Comparison of ENCODE assay signal across 8 mouse cellular contexts in the genomic region with DNA sequence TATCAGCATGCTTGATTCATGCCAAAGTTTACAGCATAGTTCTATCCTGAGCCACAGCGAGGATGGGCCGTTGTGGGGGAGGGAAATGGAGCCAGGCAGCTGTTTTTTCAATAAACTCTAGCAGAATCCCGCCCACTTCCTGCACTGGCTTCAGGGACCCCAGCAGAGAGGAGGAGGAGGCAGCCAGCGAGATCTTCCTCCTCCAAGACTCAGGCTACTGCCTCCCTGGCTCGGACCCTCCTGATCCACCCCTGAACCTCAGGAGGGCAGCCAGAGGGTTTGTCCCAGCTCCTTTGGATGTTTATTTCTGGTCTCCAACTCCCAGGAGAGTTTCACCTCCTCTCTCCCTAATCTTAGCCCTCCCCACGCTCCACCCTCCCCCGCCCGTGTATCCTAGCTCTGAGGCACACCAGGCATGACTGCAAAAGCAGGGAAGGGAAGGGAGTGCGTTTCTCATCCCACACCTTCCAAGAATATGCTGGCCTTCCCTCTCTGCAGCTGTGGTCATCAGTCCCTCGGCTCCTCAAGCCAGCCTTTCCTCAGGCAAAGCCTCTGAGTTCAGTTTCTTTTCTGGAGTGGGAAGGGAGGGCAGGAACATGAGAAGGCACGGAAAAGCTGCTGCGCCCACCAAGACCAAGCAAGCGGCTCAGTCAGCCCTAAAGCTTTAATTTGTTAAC.
DNase-seq lines count a peak whose midpoint lies in the region; ATAC-seq and TF ChIP-seq lines count a peak whose summit lies in the region.

No protein-coding gene starts in this region.

- peak; percentile 8 to 16 for DNase-seq in cerebellum, adult 2 months
- DNase-seq in cerebellum, adult 9-10 months = no peak
- DNase-seq in kidney, postnatal 25 days = peak; percentile 86 to 90
- peak; percentile 54 for DNase-seq in liver, postnatal 0 days

- no peaks in the 10 kb centered on the region for H3K27me3 ChIP-seq in cerebellum, adult 2 months (ENCODE audit: control insufficient read depth, insufficient read depth, low read length)
- no peaks in the 10 kb centered on the region for H3K27me3 ChIP-seq in forebrain, embryonic 13.5 days
- no peaks in the 10 kb centered on the region for H3K27me3 ChIP-seq in heart, embryonic 16.5 days (ENCODE audit: control insufficient read depth, insufficient read depth, low read length)
- no peaks in the 10 kb centered on the region for H3K27me3 ChIP-seq in liver, postnatal 0 days (ENCODE audit: insufficient read depth, low read length)
- H3K27me3 ChIP-seq in neural tube, embryonic 14.5 days (ENCODE audit: control insufficient read depth, insufficient read depth, low read length) = no peaks in the 10 kb centered on the region
- no peaks in the 10 kb centered on the region for H3K27me3 ChIP-seq in testis, adult 2 months (ENCODE audit: control insufficient read depth, insufficient read depth, low read length)

- TF ChIP-seq POLR2A in cerebellum, adult 2 months (IDR thresholded peaks at IDR 0.05; ENCODE audit: borderline replicate concordance, insufficient read depth, low read length) = no peak
- TF ChIP-seq POLR2A in testis, adult 2 months (IDR thresholded peaks at IDR 0.05; ENCODE audit: control insufficient read depth, low read depth, low read length) = no peak

- no peak for TF ChIP-seq EP300 in liver, postnatal 0 days (IDR thresholded peaks at IDR 0.05; ENCODE audit: low read depth)

- ATAC-seq in forebrain, embryonic 13.5 days = peak; percentile 64
- ATAC-seq in heart, embryonic 16.5 days (replicated peaks; ENCODE audit: extremely low read depth, insufficient read depth, low FRiP score) = peak; percentile 86
- ATAC-seq in liver, postnatal 0 days = peak; percentile 61
- peak; percentile 60 for ATAC-seq in neural tube, embryonic 14.5 days (ENCODE audit: low read depth)

- 10% methylated on average over 13 of the region's 13 CpGs for WGBS in cerebellum, adult 2 months
- 2% methylated on average over 13 of the region's 13 CpGs for WGBS in forebrain, embryonic 13.5 days
- WGBS in heart, embryonic 16.5 days = 5% methylated on average over 13 of the region's 13 CpGs
- WGBS in liver, postnatal 0 days (ENCODE audit: insufficient replicate concordance) = 5% methylated on average over 13 of the region's 13 CpGs
- WGBS in neural tube, embryonic 14.5 days = 4% methylated on average over 13 of the region's 13 CpGs

- peak overlapping the region; percentile 62 for H3K9ac ChIP-seq in forebrain, embryonic 13.5 days
- H3K9ac ChIP-seq in heart, embryonic 16.5 days (ENCODE audit: low read length) = peak overlapping the region; percentile 70
- H3K9ac ChIP-seq in liver, postnatal 0 days (replicated peaks) = peak overlapping the region; percentile 32; the same call in 1 of the 2 replicates
- H3K9ac ChIP-seq in neural tube, embryonic 14.5 days (replicated peaks; ENCODE audit: low read depth, low read length) = peak overlapping the region; percentile 35

- TF ChIP-seq CTCF in cerebellum, adult 2 months (IDR thresholded peaks at IDR 0.05; ENCODE audit: borderline replicate concordance, insufficient read depth, low read depth, low read length) = no peak
- TF ChIP-seq CTCF in liver, postnatal 0 days (IDR thresholded peaks at IDR 0.05; ENCODE audit: low read depth) = no peak
- no peak for TF ChIP-seq CTCF in testis, adult 2 months (IDR thresholded peaks at IDR 0.05; ENCODE audit: control insufficient read depth, insufficient read depth, insufficient replicate concordance, low read depth, low read length)

- peak overlapping the region; percentile 61 for H3K4me2 ChIP-seq in forebrain, embryonic 13.5 days
- peak overlapping the region; percentile 76 for H3K4me2 ChIP-seq in heart, embryonic 16.5 days (ENCODE audit: low read depth, low read length)
- peak overlapping the region; percentile 65 for H3K4me2 ChIP-seq in liver, postnatal 0 days (ENCODE audit: low read depth, low read length)
- peak overlapping the region; percentile 48 for H3K4me2 ChIP-seq in neural tube, embryonic 14.5 days (ENCODE audit: low read depth, low read length)

- H3K4me1 ChIP-seq in cerebellum, adult 2 months (ENCODE audit: control insufficient read depth, insufficient read depth, low read length) = no peaks in the 10 kb centered on the region
- peaks cover 43% of the 10 kb centered on the region for H3K4me1 ChIP-seq in forebrain, embryonic 13.5 days
- H3K4me1 ChIP-seq in heart, embryonic 16.5 days (ENCODE audit: control insufficient read depth, insufficient read depth, low read length) = peaks cover 29% of the 10 kb centered on the region
- H3K4me1 ChIP-seq in liver, postnatal 0 days (ENCODE audit: insufficient read depth) = peaks cover 4% of the 10 kb centered on the region
- peaks cover 16% of the 10 kb centered on the region for H3K4me1 ChIP-seq in neural tube, embryonic 14.5 days (ENCODE audit: control insufficient read depth, insufficient read depth, low read length)
- peaks cover 6% of the 10 kb centered on the region; the same call in 1 of the 2 replicates for H3K4me1 ChIP-seq in testis, adult 2 months (ENCODE audit: control insufficient read depth, insufficient read depth, low read length)

- H3K9me3 ChIP-seq in forebrain, embryonic 13.5 days (replicated peaks) = no peaks in the 10 kb centered on the region
- no peaks in the 10 kb centered on the region for H3K9me3 ChIP-seq in heart, embryonic 16.5 days (replicated peaks; ENCODE audit: control insufficient read depth, low read length)
- H3K9me3 ChIP-seq in liver, postnatal 0 days (ENCODE audit: low read length) = no peaks in the 10 kb centered on the region
- no peaks in the 10 kb centered on the region for H3K9me3 ChIP-seq in neural tube, embryonic 14.5 days (ENCODE audit: control insufficient read depth, low read length)

- no peaks in the 10 kb centered on the region for H3K36me3 ChIP-seq in forebrain, embryonic 13.5 days (ENCODE audit: poor library complexity, severe bottlenecking)
- no peaks in the 10 kb centered on the region for H3K36me3 ChIP-seq in heart, embryonic 16.5 days (ENCODE audit: control insufficient read depth, insufficient read depth)
- H3K36me3 ChIP-seq in liver, postnatal 0 days (replicated peaks; ENCODE audit: insufficient read depth, low read length) = no peaks in the 10 kb centered on the region
- no peaks in the 10 kb centered on the region for H3K36me3 ChIP-seq in neural tube, embryonic 14.5 days (ENCODE audit: control insufficient read depth, insufficient read depth, low read length)
- H3K36me3 ChIP-seq in testis, adult 2 months (ENCODE audit: control insufficient read depth, insufficient read depth, low read length) = no peaks in the 10 kb centered on the region

- no peak overlapping the region for H3K4me3 ChIP-seq in cerebellum, adult 2 months (replicated peaks; ENCODE audit: insufficient read depth, low read depth, low read length)
- H3K4me3 ChIP-seq in forebrain, embryonic 13.5 days = peak overlapping the region; percentile 24
- peak overlapping the region; percentile 47 for H3K4me3 ChIP-seq in heart, embryonic 16.5 days (ENCODE audit: low read length)
- peak overlapping the region; percentile 31; the same call in 1 of the 2 replicates for H3K4me3 ChIP-seq in liver, postnatal 0 days (ENCODE audit: low read depth, low read length)
- peak overlapping the region; percentile 26 for H3K4me3 ChIP-seq in neural tube, embryonic 14.5 days (ENCODE audit: low read depth, low read length)
- no peak overlapping the region; the same call in 1 of the 2 replicates for H3K4me3 ChIP-seq in testis, adult 2 months (ENCODE audit: control insufficient read depth, low read depth, low read length)

- no peak overlapping the region for H3K27ac ChIP-seq in cerebellum, adult 2 months (ENCODE audit: insufficient read depth, low read length)
- peak overlapping the region; percentile 75 for H3K27ac ChIP-seq in forebrain, embryonic 13.5 days
- peak overlapping the region; percentile 92 for H3K27ac ChIP-seq in heart, embryonic 16.5 days (ENCODE audit: low read length)
- H3K27ac ChIP-seq in liver, postnatal 0 days (ENCODE audit: low read depth) = peak overlapping the region; percentile 57
- peak overlapping the region; percentile 62 for H3K27ac ChIP-seq in neural tube, embryonic 14.5 days (ENCODE audit: low read depth, low read length)
- H3K27ac ChIP-seq in testis, adult 2 months (ENCODE audit: control insufficient read depth, insufficient read depth, low read depth, low read length) = peak overlapping the region; percentile 53

Comparison
In these comparisons a context has a peak if more than half of its experiments do, and no peak if none do; other contexts are left out.
1. H3K4me3 ChIP-seq: peak in forebrain, embryonic 13.5 days (single experiment), heart, embryonic 16.5 days (single experiment), liver, postnatal 0 days (single experiment) and neural tube, embryonic 14.5 days (single experiment); none in cerebellum, adult 2 months (single experiment) and testis, adult 2 months (single experiment).
2. Peak in every context shown above with its lines, with median percentiles within 50 percentile points of each other: ATAC-seq, H3K4me2 ChIP-seq and H3K9ac ChIP-seq.